17 mouse cellular contexts compared by ENCODE assay signal in the genomic region with DNA sequence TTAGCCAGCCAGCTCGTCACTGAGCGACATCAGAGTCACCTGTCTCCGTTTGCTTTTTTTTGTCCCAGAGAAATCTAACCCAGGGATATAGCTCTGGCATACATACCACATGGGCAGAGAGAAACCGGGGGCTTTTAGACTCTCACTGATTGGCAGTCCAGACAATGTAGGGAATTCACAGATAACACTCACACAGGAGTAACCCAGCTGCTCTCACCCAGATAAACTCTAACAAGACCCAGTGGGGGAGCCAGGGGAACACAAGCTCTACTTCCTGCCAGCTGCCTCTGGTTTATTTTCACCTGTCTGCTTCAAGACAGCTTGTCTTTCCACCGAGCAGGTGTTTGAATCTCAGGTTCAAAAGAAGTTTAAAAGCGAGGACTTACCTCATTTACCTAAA. TPM values are rescaled to one million over a fixed set of nuclear protein-coding genes. Genes with fewer than 3 reads are reported as not detected.
A peak's percentile ranks its signal among the peaks of the same experiment; 100 is the strongest.
DNase-seq lines count a peak whose midpoint lies in the region; ATAC-seq and TF ChIP-seq lines count a peak whose summit lies in the region.
"Had no signal": no experiment of that assay in that cellular context is flagged by ENCODE, and none has a peak within 500 bp of the region (broad histone marks: within the 10 kb centered on the region; RNA-seq: fewer than 3 reads in every experiment).

No protein-coding gene starts in this region.

- H3K9ac ChIP-seq in intestine, embryonic 16.5 days (ENCODE audit: low read depth, low read length): peak overlapping the region; percentile 18
- H3K9ac ChIP-seq in stomach, embryonic 14.5 days (replicated peaks; ENCODE audit: low read depth, low read length): no peak overlapping the region
- H3K9ac ChIP-seq: forebrain, postnatal 0 days; heart, embryonic 13.5 days had no signal

- H3K4me1 ChIP-seq in lung, adult 2 months (ENCODE audit: control insufficient read depth, insufficient read depth, low read length): no peaks in the 10 kb centered on the region
- 0 out of 2 replicates have a peak, but pooled peaks cover 3% of the 10 kb centered on the region for H3K4me1 ChIP-seq in intestine, embryonic 16.5 days (ENCODE audit: control insufficient read depth, insufficient read depth, low read length)
- H3K4me1 ChIP-seq in stomach, embryonic 14.5 days (ENCODE audit: control insufficient read depth, insufficient read depth, low read length): no peaks in the 10 kb centered on the region
- H3K4me1 ChIP-seq: hindbrain, embryonic 10.5 days; midbrain, embryonic 10.5 days had no signal

- WGBS in lung, adult 2 months: 36% methylated on average over 6 of the region's 6 CpGs
- 44% methylated on average over 6 of the region's 6 CpGs for WGBS in intestine, embryonic 16.5 days
- 47% methylated on average over 6 of the region's 6 CpGs for WGBS in stomach, embryonic 14.5 days

- no peak for TF ChIP-seq CTCF in lung, adult 2 months (IDR thresholded peaks at IDR 0.05; ENCODE audit: insufficient read depth, low read length)

- peak overlapping the region; percentile 66 for H3K27ac ChIP-seq in intestine, embryonic 16.5 days (ENCODE audit: low read length)
- H3K27ac ChIP-seq in stomach, embryonic 14.5 days (ENCODE audit: low read length): peak overlapping the region; percentile 66; the same call in 1 of the 2 replicates
- H3K27ac ChIP-seq: heart, embryonic 13.5 days; hindbrain, embryonic 10.5 days; midbrain, embryonic 10.5 days had no signal

- H3K4me2 ChIP-seq in intestine, embryonic 16.5 days (ENCODE audit: low read depth, low read length): peak overlapping the region; percentile 15; the same call in 1 of the 2 replicates
- H3K4me2 ChIP-seq in stomach, embryonic 14.5 days (replicated peaks; ENCODE audit: low read depth, low read length): peak overlapping the region; percentile 10
- H3K4me2 ChIP-seq: heart, embryonic 13.5 days had no signal

- ATAC-seq in intestine, embryonic 16.5 days: peak; percentile 35; the same call in 1 of the 2 replicates
- ATAC-seq in stomach, embryonic 14.5 days (ENCODE audit: insufficient number of reproducible peaks, insufficient read depth, low FRiP score, low read depth): no peak; the same call in 1 of the 2 replicates
- ATAC-seq: forebrain, postnatal 0 days had no signal

- no peak for DNase-seq in lung, adult 2 months
- no peak for DNase-seq in lung, postnatal 36 days
- peak; percentile 46 for DNase-seq in c-Kit-positive CD71-positive TER-119-negative erythroid progenitor cells, embryonic 14.5 days (ENCODE audit: low read depth)
- no peak for DNase-seq in embryo, embryonic 10.5 days (ENCODE audit: low spot score)
- DNase-seq in right cerebral cortex, postnatal 4 days: no peak
- DNase-seq: adrenal gland, adult 8-10 months; cerebellum, postnatal 36 days; forebrain, postnatal 0 days; gastrocnemius, postnatal 25 days; layer of hippocampus, postnatal 36 days; right cerebral cortex, postnatal 25 days had no signal

- peak; percentile 15; the same call in 1 of the 2 replicates for TF ChIP-seq POLR2A in lung, adult 2 months (IDR thresholded peaks at IDR 0.05; ENCODE audit: borderline replicate concordance, extremely low read depth, low read depth, low read length)

- H3K36me3 ChIP-seq in intestine, embryonic 16.5 days (ENCODE audit: control insufficient read depth, insufficient read depth, low read length): no peaks in the 10 kb centered on the region
- no peaks in the 10 kb centered on the region for H3K36me3 ChIP-seq in stomach, embryonic 14.5 days (ENCODE audit: control insufficient read depth, insufficient read depth, low read length)
- H3K36me3 ChIP-seq: heart, embryonic 13.5 days; hindbrain, embryonic 10.5 days; midbrain, embryonic 10.5 days had no signal

- no peaks in the 10 kb centered on the region for H3K27me3 ChIP-seq in intestine, embryonic 16.5 days (replicated peaks; ENCODE audit: control insufficient read depth, insufficient read depth, low read length)
- H3K27me3 ChIP-seq in stomach, embryonic 14.5 days (ENCODE audit: control insufficient read depth, insufficient read depth, low read length): no peaks in the 10 kb centered on the region

- no peaks in the 10 kb centered on the region for H3K9me3 ChIP-seq in intestine, embryonic 16.5 days (ENCODE audit: control insufficient read depth, low read length)
- H3K9me3 ChIP-seq in stomach, embryonic 14.5 days (ENCODE audit: control insufficient read depth, low read depth, low read length): no peaks in the 10 kb centered on the region
- H3K9me3 ChIP-seq: heart, embryonic 13.5 days; hindbrain, embryonic 10.5 days; midbrain, embryonic 10.5 days had no signal

- H3K4me3 ChIP-seq in lung, adult 2 months (replicated peaks; ENCODE audit: extremely low read depth, low read depth, low read length): peak overlapping the region; percentile 56
- peak overlapping the region; percentile 27 for H3K4me3 ChIP-seq in intestine, embryonic 16.5 days (ENCODE audit: low read length)
- H3K4me3 ChIP-seq in stomach, embryonic 14.5 days (ENCODE audit: low read depth, low read length): peak overlapping the region; percentile 17
- H3K4me3 ChIP-seq: heart, embryonic 13.5 days; hindbrain, embryonic 10.5 days; midbrain, embryonic 10.5 days; myocyte had no signal

RNA-seq across cellular contexts. Expression of gene Ehf, which starts 0.4 kb away (rescaled TPM):
- polyA plus RNA-seq in lung, adult 2 months (2012; rRNA removed): 23.1 and 38.4 TPM in 2 replicates
- 28.9 and 29.8 TPM in 2 replicates for polyA plus RNA-seq in intestine, embryonic 16.5 days (2015; fragmentation: Nextera tagmentation; extraction: Ambion mirVana)
- polyA plus RNA-seq in stomach, embryonic 14.5 days (2014; fragmentation: Nextera tagmentation; extraction: Ambion mirVana): 18.2 and 28.1 TPM in 2 replicates
- polyA plus RNA-seq: midbrain, embryonic 10.5 days; myocyte had no signal
